Mouse (Mus musculus) CH12.LX (cell line): Measurements from ENCODE around the gene Gm10334.
"Not testable (repeated sequence)": the region's sequence is repeated elsewhere in the genome, so short reads cannot be mapped to it uniquely, and the experiment has no call there.

ENCODE experiments used
- CHD2 ChIP-seq: IDR thresholded peaks from 2 replicates; pipeline ENCODE4 v1.6.1; 2011; ENCODE audit warnings: low read length, improper control_type of control experiment
- CTCF ChIP-seq, 2 experiments: IDR thresholded peaks in 1 of 2; conservative IDR thresholded peaks in 1 of 2; 2 replicates each; pipeline ENCODE4 v1.5.1; 2011 to 2012; ENCODE audit warnings: low read depth in 2 of 2, low read length in 2 of 2, improper control_type of control experiment in 1 of 2, inconsistent platforms in 1 of 2, mild to moderate bottlenecking in 1 of 2, moderate library complexity in 1 of 2
- POLR2A ChIP-seq: IDR thresholded peaks from 2 replicates; pipeline ENCODE4 v1.6.1; 2011; ENCODE audit warnings: low read depth, mild to moderate bottlenecking, improper control_type of control experiment, low read length

- TF ChIP-seq CTCF (conservative IDR thresholded peaks at IDR 0.05 in 1 of 2, IDR thresholded peaks at IDR 0.05 in 1 of 2; ENCODE audit: low read depth in 2 of 2, low read length in 2 of 2); POLR2A; CHD2: not testable (repeated sequence)
Observed at GRCm38 (mm10) chr6:41458632-41459031, 12.7 kb upstream of the Gm10334 start, which contains the start of gene Prss1.
